Mouse (Mus musculus) embryonic fibroblast, embryonic 13.5 days (primary cell): ENCODE measurements at regions not wholly inside any gene's neighbourhood (a gene's known extent, or its start where the extent isn't known, plus 50 kb on each side); places are given as distances from the start of the nearest gene placed in this dataset.

Experiments used
- CTCF ChIP-seq: IDR thresholded peaks from 2 replicates; pipeline ENCODE4 v1.5.1; 2011; ENCODE audit warnings: mild to moderate bottlenecking, control low read depth, low read length, moderate library complexity, borderline replicate concordance; ENCODE audit not compliant: insufficient read depth
- POLR2A ChIP-seq: IDR thresholded peaks from 2 replicates; pipeline ENCODE4 v1.6.1; 2011; ENCODE audit warnings: low read depth, mild to moderate bottlenecking, control low read depth, low read length, moderate library complexity

DNA sequence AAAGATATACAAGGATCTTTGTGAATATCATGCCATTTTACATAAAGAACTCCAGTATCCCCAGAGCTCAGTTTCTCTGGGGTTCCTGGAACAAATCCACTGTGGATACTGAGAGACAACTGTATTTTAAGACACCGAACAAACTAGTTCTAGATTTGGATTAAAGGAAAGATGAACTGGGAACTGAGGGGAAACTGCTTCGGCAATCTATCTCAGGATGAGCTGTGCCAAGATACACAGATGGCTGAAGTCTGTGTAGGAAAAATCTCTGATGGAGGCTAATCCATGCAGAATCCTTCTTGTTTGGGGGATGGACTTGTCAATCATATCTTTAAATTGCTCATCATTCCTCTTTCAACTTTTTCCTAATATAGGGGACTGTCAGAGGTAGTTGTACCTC is 920.5 kb downstream of the Slc4a3 start:
- TF ChIP-seq CTCF (no peak), POLR2A (no peak)
